In genomic region chr5:149337148-149337547, GRCm38 (mm10) we compare ENCODE assay signal across 20 mouse cellular contexts.
DNase-seq lines count a peak whose midpoint lies in the region; ATAC-seq lines count a peak whose summit lies in the region.
"Had no signal": no experiment of that assay in that cellular context is flagged by ENCODE, and none has a peak within 500 bp of the region (broad histone marks: within the 10 kb centered on the region; RNA-seq: fewer than 3 reads in every experiment).

No protein-coding gene starts in this region.

- H3K4me1 ChIP-seq in heart, embryonic 16.5 days (ENCODE audit: control insufficient read depth, insufficient read depth, low read length) = peaks cover 10% of the 10 kb centered on the region
- H3K4me1 ChIP-seq in midbrain, embryonic 10.5 days = peaks cover 21% of the 10 kb centered on the region
- H3K4me1 ChIP-seq in midbrain, embryonic 14.5 days (ENCODE audit: control insufficient read depth, insufficient read depth, low read length) = no peaks in the 10 kb centered on the region
- H3K4me1 ChIP-seq: stomach, embryonic 15.5 days had no signal

- H3K36me3 ChIP-seq in heart, embryonic 16.5 days (ENCODE audit: control insufficient read depth, insufficient read depth) = no peaks in the 10 kb centered on the region
- no peaks in the 10 kb centered on the region for H3K36me3 ChIP-seq in midbrain, embryonic 10.5 days
- no peaks in the 10 kb centered on the region for H3K36me3 ChIP-seq in midbrain, embryonic 14.5 days (ENCODE audit: control insufficient read depth, insufficient read depth, low read length)
- H3K36me3 ChIP-seq: embryonic facial prominence, embryonic 12.5 days; neural tube, embryonic 15.5 days; stomach, embryonic 15.5 days had no signal

- ATAC-seq in heart, embryonic 16.5 days (replicated peaks; ENCODE audit: extremely low read depth, insufficient read depth, low FRiP score) = no peak
- no peak for ATAC-seq in midbrain, embryonic 14.5 days (ENCODE audit: low FRiP score, low TSS enrichment)
- ATAC-seq: activated CD4-positive, CD25-positive, alpha-beta regulatory T cell, adult 4 months; forebrain, embryonic 14.5 days; inflammation-experienced regulatory T-cells, adult 6 months had no signal

- H3K9me3 ChIP-seq in heart, embryonic 16.5 days (replicated peaks; ENCODE audit: control insufficient read depth, low read length) = no peaks in the 10 kb centered on the region
- no peaks in the 10 kb centered on the region for H3K9me3 ChIP-seq in midbrain, embryonic 10.5 days (replicated peaks)
- no peaks in the 10 kb centered on the region for H3K9me3 ChIP-seq in midbrain, embryonic 14.5 days (ENCODE audit: control insufficient read depth, low read length)
- H3K9me3 ChIP-seq: embryonic facial prominence, embryonic 12.5 days; neural tube, embryonic 15.5 days; stomach, embryonic 15.5 days had no signal

- 0 out of 2 replicates have a peak overlapping the region, but pooled peaks have one; percentile 12 for H3K9ac ChIP-seq in heart, embryonic 16.5 days (ENCODE audit: low read length)
- H3K9ac ChIP-seq in midbrain, embryonic 14.5 days (replicated peaks; ENCODE audit: low read length) = no peak overlapping the region
- H3K9ac ChIP-seq: embryonic facial prominence, embryonic 12.5 days; neural tube, embryonic 15.5 days; stomach, embryonic 15.5 days had no signal

- H3K4me3 ChIP-seq in heart, embryonic 16.5 days (ENCODE audit: low read length) = no peak overlapping the region
- H3K4me3 ChIP-seq in midbrain, embryonic 10.5 days = no peak overlapping the region
- no peak overlapping the region for H3K4me3 ChIP-seq in midbrain, embryonic 14.5 days (replicated peaks; ENCODE audit: low read depth, low read length)
- H3K4me3 ChIP-seq: embryonic facial prominence, embryonic 12.5 days; neural tube, embryonic 15.5 days; stomach, embryonic 15.5 days had no signal

- no peak overlapping the region for H3K4me2 ChIP-seq in heart, embryonic 16.5 days (ENCODE audit: low read depth, low read length)
- H3K4me2 ChIP-seq in midbrain, embryonic 14.5 days (ENCODE audit: low read length) = no peak overlapping the region
- H3K4me2 ChIP-seq: embryonic facial prominence, embryonic 12.5 days; neural tube, embryonic 15.5 days; stomach, embryonic 15.5 days had no signal

- peaks cover 4% of the 10 kb centered on the region; the same call in 1 of the 2 replicates for H3K27me3 ChIP-seq in heart, embryonic 16.5 days (ENCODE audit: control insufficient read depth, insufficient read depth, low read length)
- H3K27me3 ChIP-seq in midbrain, embryonic 10.5 days (ENCODE audit: low read depth, poor library complexity, severe bottlenecking) = peaks cover 5% of the 10 kb centered on the region; the same call in 1 of the 2 replicates
- H3K27me3 ChIP-seq in midbrain, embryonic 14.5 days (ENCODE audit: control insufficient read depth, insufficient read depth, low read length) = no peaks in the 10 kb centered on the region
- H3K27me3 ChIP-seq: embryonic facial prominence, embryonic 12.5 days; neural tube, embryonic 15.5 days; stomach, embryonic 15.5 days had no signal

- no peak overlapping the region for H3K27ac ChIP-seq in heart, embryonic 16.5 days (ENCODE audit: low read length)
- H3K27ac ChIP-seq in midbrain, embryonic 10.5 days (replicated peaks) = 0 out of 2 replicates have a peak overlapping the region, but pooled peaks have one; percentile 38
- no peak overlapping the region for H3K27ac ChIP-seq in midbrain, embryonic 14.5 days (replicated peaks; ENCODE audit: low read depth, low read length)
- H3K27ac ChIP-seq: kidney, postnatal 0 days; neural tube, embryonic 15.5 days; stomach, embryonic 15.5 days had no signal

- DNase-seq in cerebellum, adult 9-11 months = peak; percentile 18
- DNase-seq in cerebellum, adult 11-12 months = no peak
- DNase-seq in heart, adult 18-20 months = no peak
- DNase-seq in midbrain, embryonic 10.5 days (ENCODE audit: low spot score) = no peak
- no peak for DNase-seq in midbrain, embryonic 14.5 days
- no peak for DNase-seq in adrenal gland, postnatal 14 days
- DNase-seq: adrenal gland, adult 8-10 months; cerebellum, adult 8-10 months; kidney, adult 18-20 months; lung, postnatal 4 days; right cerebral cortex, adult 18-20 months; thymus, postnatal 36 days had no signal

- WGBS in heart, embryonic 16.5 days = 85% methylated on average over 10 of the region's 10 CpGs
- 86% methylated on average over 10 of the region's 10 CpGs for WGBS in midbrain, embryonic 10.5 days
- 88% methylated on average over 10 of the region's 10 CpGs for WGBS in midbrain, embryonic 14.5 days
